Mouse (Mus musculus) kidney, adult 11 months (tissue): ENCODE results near the gene Gipc3.

Experiments used
- DNase-seq: peaks from one replicate; pipeline ENCODE4 v3.0.0; 2022

Gipc3 gene

GRCm38 (mm10) chr10:81366477-81367206 is 23.6 kb upstream of the Gipc3 start:
- no peak for DNase-seq

- DNase-seq, result no peak
Measured at GRCm38 (mm10) chr10:81365672-81366476, 22.8 kb upstream of the Gipc3 start, which contains the start of gene 4930404N11Rik. Gene 4930404N11Rik, minus strand, starts transcription at chr10:81365816.

- no peak for DNase-seq
Measured at GRCm38 (mm10) chr10:81365073-81365472, 22.0 kb upstream of the Gipc3 start.

- no peak for DNase-seq
Measured at GRCm38 (mm10) chr10:81364666-81365065, 21.6 kb upstream of the Gipc3 start.

GRCm38 (mm10) chr10:81363436-81364346 is 20.6 kb upstream of the Gipc3 start:
- DNase-seq, result no peak

- no peak for DNase-seq
Measured at GRCm38 (mm10) chr10:81362336-81362949, 19.4 kb upstream of the Gipc3 start.

GRCm38 (mm10) chr10:81360721-81361120 is 17.7 kb upstream of the Gipc3 start:
- no peak for DNase-seq

GRCm38 (mm10) chr10:81358841-81359240 is 15.8 kb upstream of the Gipc3 start:
- peak; percentile 67 for DNase-seq

GRCm38 (mm10) chr10:81358209-81358608 is 15.1 kb upstream of the Gipc3 start:
- no peak for DNase-seq

GRCm38 (mm10) chr10:81356991-81357844 is 14.2 kb upstream of the Gipc3 start, which contains the start of gene Mfsd12:
Gene Mfsd12, plus strand, starts transcription at chr10:81357491.
- peak; percentile 85 for DNase-seq

GRCm38 (mm10) chr10:81356352-81356990 is 13.4 kb upstream of the Gipc3 start:
- peak; percentile 64 for DNase-seq

- DNase-seq, result no peak
Measured at GRCm38 (mm10) chr10:81355533-81355932, 12.5 kb upstream of the Gipc3 start.

GRCm38 (mm10) chr10:81354738-81355477 is 11.8 kb upstream of the Gipc3 start:
- no peak for DNase-seq

GRCm38 (mm10) chr10:81351678-81352291 is 8.7 kb upstream of the Gipc3 start:
- no peak for DNase-seq

GRCm38 (mm10) chr10:81350351-81351063 is 7.4 kb upstream of the Gipc3 start, which contains the start of gene Hmg20b:
Gene Hmg20b, minus strand, starts transcription at chr10:81350480.
- peak; percentile 99 for DNase-seq

GRCm38 (mm10) chr10:81349961-81350350 is 6.9 kb upstream of the Gipc3 start:
- DNase-seq, result no peak

- peak; percentile 83 for DNase-seq
Measured at GRCm38 (mm10) chr10:81349146-81349545, 6.1 kb upstream of the Gipc3 start.

GRCm38 (mm10) chr10:81346453-81347067 is 3.5 kb upstream of the Gipc3 start:
- DNase-seq, result peak; percentile 80

- no peak for DNase-seq
Measured at GRCm38 (mm10) chr10:81345162-81345534, 2.1 kb upstream of the Gipc3 start.
